In genomic region chr2:21018535-21018934, GRCm38 (mm10) we compare ENCODE assay signal across 21 mouse cellular contexts.
"Had no signal": no experiment of that assay in that cellular context is flagged by ENCODE, and none has a peak within 500 bp of the region (broad histone marks: within the 10 kb centered on the region; RNA-seq: fewer than 3 reads in every experiment).

No protein-coding gene starts in this region.

- H3K9me3 ChIP-seq: liver, embryonic 15.5 days; megakaryocyte, embryonic 14.5 days; midbrain, embryonic 10.5 days; midbrain, embryonic 12.5 days; neural tube, embryonic 13.5 days; neural tube, embryonic 15.5 days had no signal

- H3K4me1 ChIP-seq: liver, embryonic 15.5 days; midbrain, embryonic 10.5 days; midbrain, embryonic 12.5 days; neural tube, embryonic 13.5 days; neural tube, embryonic 15.5 days had no signal

- H3K4me3 ChIP-seq: liver, embryonic 15.5 days; megakaryocyte, embryonic 14.5 days; midbrain, embryonic 10.5 days; midbrain, embryonic 12.5 days; myocyte; neural tube, embryonic 13.5 days; neural tube, embryonic 15.5 days had no signal

- H3K36me3 ChIP-seq: liver, embryonic 15.5 days; midbrain, embryonic 10.5 days; midbrain, embryonic 12.5 days; neural tube, embryonic 13.5 days; neural tube, embryonic 15.5 days had no signal

- H3K9ac ChIP-seq: liver, embryonic 15.5 days; lung, embryonic 14.5 days; midbrain, embryonic 12.5 days; neural tube, embryonic 13.5 days; neural tube, embryonic 15.5 days had no signal

- DNase-seq: lung, adult 18-20 months; lung, embryonic 14.5 days; lung, postnatal 10 days; lung, postnatal 4 days; midbrain, embryonic 14.5 days; retina, postnatal 1 day; right cerebral cortex, adult 18-20 months; right cerebral cortex, postnatal 25 days; right cerebral cortex, postnatal 4 days; spleen, adult 18-20 months; thymus, adult 18-20 months; thymus, postnatal 14 days; thymus, postnatal 36 days had no signal

- H3K27me3 ChIP-seq: liver, embryonic 15.5 days; megakaryocyte, embryonic 14.5 days; midbrain, embryonic 12.5 days; neural tube, embryonic 13.5 days; neural tube, embryonic 15.5 days had no signal

- H3K27ac ChIP-seq: liver, embryonic 15.5 days; midbrain, embryonic 10.5 days; midbrain, embryonic 12.5 days; neural tube, embryonic 13.5 days; neural tube, embryonic 15.5 days had no signal

- ATAC-seq: midbrain, embryonic 16.5 days had no signal

- H3K4me2 ChIP-seq: liver, embryonic 15.5 days; lung, embryonic 14.5 days; midbrain, embryonic 12.5 days; neural tube, embryonic 13.5 days; neural tube, embryonic 15.5 days had no signal
